Mouse (Mus musculus) heart, embryonic 16.5 days (tissue): ENCODE data around the gene Zfp799. TPM values are rescaled to one million over a fixed set of nuclear protein-coding genes. Genes with fewer than 3 reads are reported as not detected.
A peak's percentile ranks its signal among the peaks of the same experiment; 100 is the strongest.
"Not testable (repeated sequence)": the region's sequence is repeated elsewhere in the genome, so short reads cannot be mapped to it uniquely, and the experiment has no call there.

Experiments used
- ATAC-seq: fragments of 200-750 bp; cut with Nextera tagmentation; replicated peaks from 2 replicates; pipeline ENCODE4 v1.8.0; 2017; ENCODE audit warnings: moderate number of reproducible peaks; ENCODE audit not compliant: insufficient read depth, low FRiP score; ENCODE audit errors: extremely low read depth
- H3K27ac ChIP-seq: fragments of 300-500 bp; sonication (generic); 2 replicates; pipeline ENCODE4 v1.5.1; 2014; ENCODE audit warnings: mild to moderate bottlenecking, low read length, control low read depth, moderate library complexity
- H3K27me3 ChIP-seq: fragments of 300-500 bp; sonication (generic); 2 replicates; pipeline ENCODE4 v1.6.1; 2014; ENCODE audit warnings: low read length, mixed read lengths; ENCODE audit not compliant: control insufficient read depth, insufficient read depth
- H3K36me3 ChIP-seq: fragments of 300-500 bp; sonication (generic); 2 replicates; pipeline ENCODE4 v1.6.1; 2014; ENCODE audit not compliant: control insufficient read depth, insufficient read depth
- H3K4me1 ChIP-seq: fragments of 300-500 bp; sonication (generic); 2 replicates; pipeline ENCODE4 v1.6.1; 2014; ENCODE audit warnings: low read length, mixed read lengths; ENCODE audit not compliant: control insufficient read depth, insufficient read depth
- H3K4me2 ChIP-seq: fragments of 300-500 bp; sonication (generic); 2 replicates; pipeline ENCODE4 v1.6.1; 2014; ENCODE audit warnings: low read depth, mild to moderate bottlenecking, control low read depth, low read length
- H3K4me3 ChIP-seq: fragments of 300-500 bp; sonication (generic); 2 replicates; pipeline ENCODE4 v1.5.1; 2014; ENCODE audit warnings: mild to moderate bottlenecking, control low read depth, low read length
- H3K9ac ChIP-seq: fragments of 300-500 bp; sonication (generic); 2 replicates; pipeline ENCODE4 v1.6.1; 2014; ENCODE audit warnings: low read length, control low read depth
- H3K9me3 ChIP-seq: fragments of 300-500 bp; sonication (generic); replicated peaks from 2 replicates; pipeline ENCODE4 v1.6.1; 2016; ENCODE audit warnings: low read length; ENCODE audit not compliant: control insufficient read depth
- WGBS: fragments of 180-500 bp; shearing (Covaris S2); extraction: QIAGEN DNeasy Blood & Tissue Kit; methylation state at CpG from one replicate; pipeline ENCODE4 v1.1.7; 2014; 5-methylcytosine and 5-hydroxymethylcytosine counted together
- polyA plus RNA-seq: library from polyadenylated mRNA; unstranded; fragments of >200 nt; fragmentation: Nextera tagmentation; extraction: Ambion mirVana; gene quantifications from 2 replicates; pipeline ENCODE4 v1.2.1, GENCODE M21; 2015

The Zfp799 gene
- 6.0 and 8.1 TPM in 2 replicates for polyA plus RNA-seq

GRCm38 (mm10) chr17:32829540-32830417 lies at the start of gene Zfp799:
Gene Zfp799, minus strand, starts transcription at chr17:32830261.
- WGBS = 1% methylated on average over 35 of the region's 35 CpGs
- Histone ChIP-seq H3K27me3 (no peaks in the 10 kb centered on the region), H3K9me3 (no peaks in the 10 kb centered on the region), H3K4me3 (peak within 1 kb of the TSS; percentile 90), H3K4me1 (peaks cover 8% of the 10 kb centered on the region), H3K36me3 (peaks cover 13% of the 10 kb centered on the region), H3K9ac (peak within 1 kb of the TSS; percentile 92), H3K27ac (peak within 1 kb of the TSS; percentile 72), H3K4me2 (peak within 1 kb of the TSS; percentile 86)
- ATAC-seq = peak; percentile 99

DNA sequence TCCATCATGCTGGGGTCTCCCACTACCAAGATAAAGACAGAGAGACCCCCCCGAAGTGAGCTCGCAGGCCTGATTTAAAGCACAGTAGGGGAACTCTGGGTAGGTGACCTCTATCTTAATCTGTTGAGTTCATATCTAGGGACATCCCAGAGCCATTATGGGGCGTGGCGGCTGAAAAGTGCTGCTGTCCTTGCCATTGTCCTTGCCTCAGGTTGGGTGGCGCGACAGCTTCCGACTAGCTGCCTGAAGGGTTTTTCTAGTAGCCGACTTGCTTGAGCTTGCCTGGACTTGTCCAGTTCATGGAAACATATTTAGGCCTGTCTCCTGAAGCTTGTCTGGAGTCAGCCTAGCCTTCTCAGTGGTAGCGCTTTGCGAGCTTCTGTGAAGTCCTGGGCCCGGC lies 48.7 kb upstream of the Zfp799 start:
- peaks cover 7% of the 10 kb centered on the region for H3K27me3 ChIP-seq
- H3K9ac ChIP-seq = no peak overlapping the region
- ATAC-seq = no peak
- no peaks in the 10 kb centered on the region for H3K9me3 ChIP-seq
- H3K4me3 ChIP-seq = no peak overlapping the region
- no peak overlapping the region for H3K27ac ChIP-seq
- H3K36me3 ChIP-seq = peaks cover 34% of the 10 kb centered on the region
- H3K4me2 ChIP-seq = no peak overlapping the region
- 90% methylated on average over 11 of the region's 11 CpGs for WGBS
- H3K4me1 ChIP-seq = peaks cover 5% of the 10 kb centered on the region; the same call in 1 of the 2 replicates

- ATAC-seq = no peak
- peaks cover 23% of the 10 kb centered on the region for H3K36me3 ChIP-seq
- WGBS = 4% methylated on average over 22 of the region's 22 CpGs
- peaks cover 7% of the 10 kb centered on the region for H3K27me3 ChIP-seq
- no peaks in the 10 kb centered on the region for H3K9me3 ChIP-seq
- H3K4me2 ChIP-seq = peak overlapping the region; percentile 40
- peaks cover 5% of the 10 kb centered on the region; the same call in 1 of the 2 replicates for H3K4me1 ChIP-seq
- no peak overlapping the region for H3K4me3 ChIP-seq
- no peak overlapping the region for H3K27ac ChIP-seq
- no peak overlapping the region for H3K9ac ChIP-seq
Observed at GRCm38 (mm10) chr17:32877471-32878171, 47.6 kb upstream of the Zfp799 start.

GRCm38 (mm10) chr17:32872696-32873095 lies 42.6 kb upstream of the Zfp799 start:
- Histone ChIP-seq H3K27me3 (peaks cover 6% of the 10 kb centered on the region), H3K27ac (no peak overlapping the region), H3K4me1 (peaks cover 5% of the 10 kb centered on the region; the same call in 1 of the 2 replicates), H3K9me3 (peaks cover 3% of the 10 kb centered on the region; the same call in 1 of the 2 replicates), H3K4me2 (no peak overlapping the region), H3K4me3 (no peak overlapping the region), H3K9ac (no peak overlapping the region), H3K36me3 (no peaks in the 10 kb centered on the region)
- ATAC-seq = no peak
- 64% methylated on average over 5 of the region's 5 CpGs for WGBS

GRCm38 (mm10) chr17:32872091-32872490 lies 42.0 kb upstream of the Zfp799 start:
- Histone ChIP-seq H3K27me3 (peaks cover under 1% of the 10 kb centered on the region; the same call in 1 of the 2 replicates), H3K36me3 (no peaks in the 10 kb centered on the region), H3K4me3 (no peak overlapping the region), H3K4me1 (no peaks in the 10 kb centered on the region), H3K9me3 (peaks cover 3% of the 10 kb centered on the region; the same call in 1 of the 2 replicates), H3K4me2 (no peak overlapping the region), H3K9ac (no peak overlapping the region), H3K27ac (no peak overlapping the region)
- 68% methylated on average over 4 of the region's 4 CpGs for WGBS
- no peak for ATAC-seq

DNA sequence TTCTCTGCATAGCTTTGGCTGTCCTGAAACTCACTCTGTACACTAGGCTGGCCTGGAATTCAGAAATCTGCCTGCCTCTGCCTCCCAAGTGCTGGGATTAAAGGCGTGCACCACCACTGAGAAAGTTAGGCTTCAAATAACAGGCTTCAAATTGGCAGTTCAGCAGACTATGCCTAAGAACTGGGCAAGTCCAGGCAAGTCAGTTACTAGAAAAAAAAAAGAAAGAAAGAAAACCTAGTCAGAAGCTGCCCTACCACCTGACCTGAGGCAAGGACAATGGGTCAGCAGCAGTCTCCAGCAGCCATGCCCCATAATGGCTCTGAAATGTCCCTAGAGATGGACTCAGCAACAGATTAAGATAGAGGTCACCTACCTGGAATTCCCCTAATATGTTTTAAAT lies 41.4 kb upstream of the Zfp799 start:
- peaks cover 3% of the 10 kb centered on the region; the same call in 1 of the 2 replicates for H3K9me3 ChIP-seq
- ATAC-seq = no peak
- no peaks in the 10 kb centered on the region for H3K4me1 ChIP-seq
- no peak overlapping the region for H3K4me3 ChIP-seq
- WGBS = 92% methylated on average over 1 of the region's 1 CpGs
- H3K4me2 ChIP-seq = no peak overlapping the region
- no peaks in the 10 kb centered on the region for H3K27me3 ChIP-seq
- no peak overlapping the region for H3K9ac ChIP-seq
- H3K27ac ChIP-seq = no peak overlapping the region
- H3K36me3 ChIP-seq = no peaks in the 10 kb centered on the region

DNA sequence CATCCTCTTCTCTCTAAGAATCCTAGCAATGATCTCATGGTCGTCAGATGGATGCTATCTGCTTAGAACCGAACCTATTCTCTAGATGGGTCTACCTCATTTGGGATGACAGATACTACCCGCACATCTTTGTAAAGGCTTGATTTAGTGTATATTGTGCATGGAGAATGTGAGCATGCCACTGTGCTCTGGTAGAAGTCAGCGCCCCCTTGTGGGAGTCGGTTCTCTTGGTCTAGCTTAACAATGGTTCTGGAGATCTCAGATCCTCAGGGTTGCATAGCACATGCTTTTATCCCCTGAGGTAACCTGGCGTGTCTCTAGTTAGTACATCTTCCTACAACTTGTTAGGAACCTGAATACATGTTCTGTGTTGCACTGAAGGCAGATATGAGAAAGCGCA lies 37.2 kb upstream of the Zfp799 start:
- H3K27ac ChIP-seq, H3K9me3 ChIP-seq, H3K9ac ChIP-seq, H3K4me1 ChIP-seq, ATAC-seq, H3K27me3 ChIP-seq, H3K36me3 ChIP-seq, H3K4me3 ChIP-seq, H3K4me2 ChIP-seq: not testable (repeated sequence)
- WGBS = 59% methylated on average over 3 of the region's 7 CpGs

- WGBS = 59% methylated on average over 2 of the region's 6 CpGs
- ATAC-seq, H3K27me3 ChIP-seq: not testable (repeated sequence)
Observed at GRCm38 (mm10) chr17:32856713-32857112, 26.7 kb upstream of the Zfp799 start.

DNA sequence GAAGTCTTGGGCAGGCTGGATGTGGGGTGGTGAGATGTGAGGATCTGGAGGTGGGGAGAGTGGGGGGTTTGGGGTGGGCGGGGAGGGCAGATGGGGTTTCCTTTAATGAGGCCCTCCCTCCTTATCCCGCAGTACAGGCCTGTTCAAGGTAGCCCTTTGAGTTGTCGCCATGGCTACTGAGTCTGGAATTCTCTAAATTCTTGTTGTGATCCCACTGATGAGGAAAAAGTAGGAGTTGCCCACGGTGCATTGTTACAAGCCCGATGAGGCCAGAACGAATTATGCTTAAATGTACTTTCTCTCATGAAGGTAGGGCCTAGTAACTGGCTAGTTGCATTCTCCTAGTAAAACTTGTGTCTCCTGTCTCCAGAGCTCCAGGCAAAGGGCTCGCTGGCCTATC lies 21.5 kb upstream of the Zfp799 start:
- Histone ChIP-seq H3K27me3 (no peaks in the 10 kb centered on the region), H3K9ac (no peak overlapping the region), H3K4me3 (no peak overlapping the region), H3K36me3 (no peaks in the 10 kb centered on the region), H3K27ac (no peak overlapping the region), H3K4me2 (no peak overlapping the region), H3K4me1 (no peaks in the 10 kb centered on the region), H3K9me3 (no peaks in the 10 kb centered on the region)
- no peak for ATAC-seq
- 64% methylated on average over 7 of the region's 7 CpGs for WGBS

More at GRCm38 (mm10) chr17:32856713-32857112, 26.7 kb upstream of the Zfp799 start:
- not testable (repeated sequence) for H3K27ac ChIP-seq, H3K9me3 ChIP-seq, H3K4me3 ChIP-seq, H3K4me1 ChIP-seq, H3K9ac ChIP-seq, H3K4me2 ChIP-seq, H3K36me3 ChIP-seq
